Mouse (Mus musculus): Measurements from ENCODE around the gene Tlr8.
"Not testable (repeated sequence)": the region's sequence is repeated elsewhere in the genome, so short reads cannot be mapped to it uniquely, and the experiment has no call there.

Gene Tlr8

GRCm38 (mm10) chrX:167264086-167264485 lies at the start of gene Tlr8:
Gene Tlr8, minus strand, starts transcription at chrX:167264329.
- no peak for DNase-seq (ENCODE audit: low read depth, low spot score)

- not testable (repeated sequence) for DNase-seq (ENCODE audit: low read depth, low spot score)
Observed at GRCm38 (mm10) chrX:167302061-167302460, 37.9 kb upstream of the Tlr8 start.

- DNase-seq (ENCODE audit: low read depth, low spot score) = peak; percentile 71
Observed at GRCm38 (mm10) chrX:167276953-167277352, 12.8 kb upstream of the Tlr8 start.

- no peak for DNase-seq (ENCODE audit: low read depth, low spot score)
Observed at GRCm38 (mm10) chrX:167276551-167276950, 12.4 kb upstream of the Tlr8 start.

GRCm38 (mm10) chrX:167263530-167263929 lies 599 bp downstream of the Tlr8 start:
- no peak for DNase-seq (ENCODE audit: low read depth, low spot score)

- no peak for DNase-seq (ENCODE audit: low read depth, low spot score)
Observed at GRCm38 (mm10) chrX:167241736-167242135, 22.4 kb downstream of the Tlr8 start.

GRCm38 (mm10) chrX:167239293-167239921 lies 24.7 kb downstream of the Tlr8 start:
- DNase-seq (ENCODE audit: low read depth, low spot score) = no peak

GRCm38 (mm10) chrX:167233104-167233687 lies 30.9 kb downstream of the Tlr8 start:
- DNase-seq (ENCODE audit: low read depth, low spot score) = peak; percentile 73

- DNase-seq (ENCODE audit: low read depth, low spot score) = peak; percentile 13
Observed at GRCm38 (mm10) chrX:167231150-167231549, 33.0 kb downstream of the Tlr8 start.

GRCm38 (mm10) chrX:167229819-167230218 lies 34.3 kb downstream of the Tlr8 start:
- no peak for DNase-seq (ENCODE audit: low read depth, low spot score)

- peak; percentile 63 for DNase-seq (ENCODE audit: low read depth, low spot score)
Observed at GRCm38 (mm10) chrX:167229206-167229605, 34.9 kb downstream of the Tlr8 start.

GRCm38 (mm10) chrX:167227756-167228155 lies 36.4 kb downstream of the Tlr8 start:
- DNase-seq (ENCODE audit: low read depth, low spot score) = no peak

- DNase-seq (ENCODE audit: low read depth, low spot score) = no peak
Observed at GRCm38 (mm10) chrX:167227138-167227537, 37.0 kb downstream of the Tlr8 start.

- DNase-seq (ENCODE audit: low read depth, low spot score) = no peak
Observed at GRCm38 (mm10) chrX:167226570-167226969, 37.6 kb downstream of the Tlr8 start.

- DNase-seq (ENCODE audit: low read depth, low spot score) = peak; percentile 69
Observed at GRCm38 (mm10) chrX:167212707-167213106, 51.4 kb downstream of the Tlr8 start.

- DNase-seq (ENCODE audit: low read depth, low spot score) = no peak
Observed at GRCm38 (mm10) chrX:167211871-167212555, 52.1 kb downstream of the Tlr8 start.

- DNase-seq (ENCODE audit: low read depth, low spot score) = no peak
Observed at GRCm38 (mm10) chrX:167210319-167210728, 53.8 kb downstream of the Tlr8 start.

GRCm38 (mm10) chrX:167209828-167210227 lies 54.3 kb downstream of the Tlr8 start:
- no peak for DNase-seq (ENCODE audit: low read depth, low spot score)

GRCm38 (mm10) chrX:167208978-167209754 lies 55.0 kb downstream of the Tlr8 start, which contains the start of gene Tmsb4x:
Gene Tmsb4x, minus strand, starts transcription at chrX:167209315.
- DNase-seq (ENCODE audit: low read depth, low spot score) = peak; percentile 88

- peak; percentile 61 for DNase-seq (ENCODE audit: low read depth, low spot score)
Observed at GRCm38 (mm10) chrX:167208506-167208820, 55.7 kb downstream of the Tlr8 start.

GRCm38 (mm10) chrX:167207741-167208505 lies 56.2 kb downstream of the Tlr8 start:
- DNase-seq (ENCODE audit: low read depth, low spot score) = peak; percentile 62
